Mouse (Mus musculus) lung, postnatal 0 days (tissue): ENCODE measurements around the gene Pgm2l1.

Experiments used
- CTCF ChIP-seq: IDR thresholded peaks from 2 replicates; pipeline ENCODE4 v1.5.1; 2016; ENCODE audit warnings: antibody characterized with exemption, mild to moderate bottlenecking
- EP300 ChIP-seq: IDR thresholded peaks from 2 replicates; pipeline ENCODE4 v1.6.1; 2016; ENCODE audit warnings: antibody characterized with exemption, mild to moderate bottlenecking, control low read depth

DNA sequence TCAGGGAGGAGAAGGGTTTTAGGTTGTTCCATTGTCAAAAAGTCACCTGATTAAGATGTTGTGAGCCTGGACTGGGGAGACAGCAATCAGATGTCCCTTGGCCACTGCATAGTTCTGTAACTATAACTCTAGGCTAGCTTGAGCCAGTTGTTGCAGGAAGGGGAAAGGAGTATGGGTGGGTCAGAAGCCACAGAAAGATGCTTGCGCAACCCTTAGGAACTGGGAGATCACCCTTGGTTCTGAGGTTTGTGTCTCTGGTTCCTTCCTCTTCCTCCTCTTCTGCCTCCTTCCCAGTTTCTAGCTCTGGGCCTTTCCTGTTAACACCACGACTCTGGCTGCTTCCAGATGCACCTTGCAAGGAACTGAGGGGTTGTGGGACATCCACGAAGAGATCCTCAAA lies 44.8 kb upstream of the Pgm2l1 start:
- TF ChIP-seq CTCF (no peak), EP300 (no peak)
